Mouse (Mus musculus) heart, postnatal 14 days (tissue): ENCODE results near the gene Ptpn13. TPM values are rescaled to one million over a fixed set of nuclear protein-coding genes. Genes with fewer than 3 reads are reported as not detected.

Experiments used
- DNase-seq, 2 experiments: peaks; one replicate each; pipeline ENCODE4 v3.0.0; 2021 to 2022
- intact Hi-C: fragments of 180-260 bp; cut with DNase I; formaldehyde crosslinking; loops from one replicate; pipeline ENCODE4 v1.15.1; 2025
- total RNA-seq, 2 experiments: library from RNA; stranded (reverse); gene quantifications; 2 replicates each; pipeline ENCODE4 v1.2.3; 2021

Gene Ptpn13
- total RNA-seq, 2 experiments from 2014 or later, result 8.5 to 10.7 TPM

DNA sequence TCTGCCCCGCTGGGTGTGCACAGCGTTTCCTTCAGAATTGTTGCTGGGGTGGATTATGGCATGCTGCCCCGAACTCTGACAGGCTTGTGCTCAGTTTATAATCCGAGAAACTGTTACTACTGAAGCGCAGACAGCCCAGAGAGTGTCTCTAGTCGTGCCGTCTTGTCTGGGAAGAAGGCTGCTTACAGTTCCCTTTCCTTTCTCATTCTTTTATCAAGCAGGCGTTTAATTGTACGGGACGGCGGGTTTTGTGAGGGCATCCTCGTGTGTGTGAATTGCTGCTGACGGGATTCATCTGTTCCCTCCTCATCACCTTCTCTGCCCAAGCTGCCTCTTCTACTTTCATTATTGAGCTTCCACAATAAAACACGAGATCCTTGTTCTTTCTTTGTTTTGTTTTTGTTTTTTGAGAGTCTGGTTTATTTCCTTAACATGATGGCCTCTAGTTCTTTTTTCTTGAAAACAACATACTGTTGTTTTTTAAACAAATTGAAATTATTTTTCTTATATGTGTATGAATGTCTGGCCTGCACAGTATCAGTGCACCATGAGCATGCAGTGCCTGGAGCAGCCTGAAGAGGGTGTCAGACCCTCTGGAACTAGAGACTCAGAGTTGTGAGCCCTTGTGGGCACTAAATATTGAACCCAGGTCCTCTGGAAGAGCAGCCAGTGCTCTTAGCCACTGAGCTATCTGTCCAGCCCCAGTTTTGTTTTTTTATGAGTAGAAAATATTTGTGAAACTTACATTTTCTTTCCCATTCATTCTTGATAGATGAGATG lies 28.6 kb downstream of the Ptpn13 start:
- intact Hi-C loops, result no loop called here
- DNase-seq, result no peak

DNA sequence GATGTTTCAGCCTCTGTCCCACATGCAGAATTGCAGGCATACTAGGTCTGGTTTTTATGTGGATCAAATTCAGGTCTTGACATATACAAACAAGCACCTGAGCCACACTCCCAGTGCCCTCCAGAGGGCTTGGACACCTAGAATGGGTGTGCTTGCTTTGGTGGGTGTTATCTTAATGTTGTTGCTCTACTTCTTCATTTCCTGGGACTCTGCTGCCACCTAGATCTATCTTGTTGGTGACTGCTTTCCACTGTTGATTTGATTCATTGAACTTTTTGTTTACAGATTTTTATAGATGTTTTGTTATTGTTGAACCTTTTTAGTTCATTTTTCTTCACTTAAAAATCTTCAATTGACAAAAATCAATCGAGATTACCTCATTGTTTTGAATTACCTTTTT lies 31.8 kb downstream of the Ptpn13 start:
- intact Hi-C loops, result loop anchor here (5.0 kb wide), 1 partner anchor 99 kb away; no protein-coding TSS in a partner anchor
- no peak for DNase-seq

- peak in 1 of 2 experiments; percentile 27 for DNase-seq
- intact Hi-C loops, result loop anchor here (5.0 kb wide), 1 partner anchor 101 kb away; no protein-coding TSS in a partner anchor
Observed at GRCm38 (mm10) chr5:103458411-103458810, 33.4 kb downstream of the Ptpn13 start.

DNA sequence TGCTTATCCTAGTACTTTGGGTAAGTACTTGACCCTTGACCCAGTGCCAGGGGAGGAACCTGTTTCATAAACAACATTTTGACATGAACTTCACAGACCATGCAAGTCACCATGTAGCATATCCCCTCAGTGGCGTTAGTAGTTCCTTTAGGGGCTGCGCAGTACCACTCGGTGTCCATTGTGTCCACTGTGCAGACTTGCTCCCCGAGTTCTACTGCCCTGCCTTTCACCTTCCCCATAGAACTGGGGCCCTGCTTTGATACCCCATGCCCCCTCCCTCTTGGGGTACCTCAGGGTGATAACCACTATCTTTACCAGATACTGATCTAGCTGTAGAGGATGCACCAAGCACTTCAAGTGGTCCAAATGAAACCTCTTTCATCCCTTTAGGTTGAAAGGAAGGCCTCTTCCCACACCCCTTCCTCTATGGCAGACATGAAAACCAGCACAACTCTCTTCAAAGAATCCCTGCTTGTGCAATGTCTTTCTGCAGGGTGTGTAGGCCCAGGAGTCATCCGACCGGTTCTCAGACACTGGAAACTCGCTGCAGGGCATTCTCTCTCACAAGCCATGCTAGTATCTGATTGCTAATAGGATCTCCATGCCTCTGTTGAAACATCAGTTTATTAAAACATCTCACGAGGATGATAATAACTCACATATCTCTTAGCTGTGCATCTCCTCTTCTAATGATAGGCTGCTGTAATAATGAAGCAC lies 34.1 kb downstream of the Ptpn13 start:
- intact Hi-C loops, result loop anchor here (5.0 kb wide), 1 partner anchor 102 kb away; no protein-coding TSS in a partner anchor
- DNase-seq, result no peak

DNA sequence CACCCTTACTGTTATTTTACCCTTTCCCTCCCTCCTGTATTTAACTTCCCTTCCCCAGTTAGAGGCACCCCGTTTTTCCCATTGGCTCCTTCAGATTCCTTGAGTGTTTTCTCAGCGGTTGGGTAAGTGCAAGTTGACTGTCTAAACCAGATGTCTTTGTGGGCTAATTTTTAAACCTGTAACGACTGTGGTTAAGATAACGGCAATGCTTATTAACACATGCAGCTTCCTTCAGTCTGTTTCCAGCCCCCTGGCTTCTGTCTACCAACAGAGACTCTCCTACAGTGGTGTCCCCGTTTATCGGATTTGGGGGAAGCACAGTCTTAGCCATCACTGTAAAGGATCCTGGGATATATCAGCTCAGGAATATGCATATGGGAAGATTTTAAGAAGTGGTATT lies 35.9 kb downstream of the Ptpn13 start:
- DNase-seq, result no peak
- intact Hi-C loops, result loop anchor here (5.0 kb wide), 2 partner anchors 34 to 196 kb away; partner anchors contain the start of genes 1700016H13Rik and Ptpn13

DNA sequence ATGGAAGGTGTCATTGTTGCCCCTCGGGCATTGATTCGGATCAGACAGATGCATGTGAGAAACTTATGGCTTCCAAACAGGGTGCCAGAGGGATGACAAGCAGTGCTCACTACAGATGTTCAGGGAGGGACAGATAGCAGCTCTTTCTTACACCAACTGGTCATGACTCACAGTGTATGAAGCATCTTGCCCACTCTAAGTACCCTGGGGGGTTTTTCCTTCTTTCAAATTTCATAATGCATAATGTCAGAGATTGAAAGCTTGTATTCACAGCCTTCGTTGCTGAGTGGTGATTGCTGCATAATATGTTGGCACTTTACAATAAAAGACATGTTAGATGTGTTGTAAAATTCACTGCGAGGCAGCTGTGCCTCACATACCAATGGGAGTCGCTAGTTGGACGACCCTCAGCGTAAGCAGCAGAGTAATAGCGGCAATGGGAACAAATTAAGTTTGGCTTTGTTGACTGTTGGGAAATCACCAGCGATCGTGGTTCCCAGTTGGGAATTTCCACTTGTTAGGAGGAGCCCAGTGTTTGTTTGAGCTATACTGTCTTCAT lies 38.7 kb downstream of the Ptpn13 start:
- DNase-seq, result no peak
- intact Hi-C loops, result loop anchor here (5.0 kb wide), 2 partner anchors 36 to 194 kb away; partner anchors contain the start of genes 1700016H13Rik and Ptpn13

GRCm38 (mm10) chr5:103464329-103464728 lies 39.3 kb downstream of the Ptpn13 start:
- intact Hi-C loops, result loop anchor here (5.0 kb wide), 2 partner anchors 37 to 193 kb away; partner anchors contain the start of genes 1700016H13Rik and Ptpn13
- DNase-seq, result no peak

DNA sequence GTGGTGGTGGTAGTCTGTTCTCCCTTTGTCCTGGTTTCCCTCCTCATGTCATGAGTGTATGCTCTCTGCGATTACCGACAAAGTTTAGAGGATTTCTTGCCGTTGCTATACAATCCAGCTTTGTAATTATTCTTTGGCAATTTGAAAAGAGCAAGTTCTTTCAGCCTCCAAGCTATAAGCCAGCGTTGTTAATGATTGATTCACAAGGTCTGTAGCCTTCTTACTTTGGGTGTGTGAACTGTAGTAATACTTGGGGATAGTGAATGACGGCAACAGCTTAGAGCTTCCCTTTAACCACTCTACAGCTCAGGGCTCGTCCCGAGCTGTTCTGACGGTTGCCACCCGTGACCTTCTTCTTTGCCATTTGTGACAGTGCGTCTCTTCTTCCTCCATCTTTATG lies 39.8 kb downstream of the Ptpn13 start:
- DNase-seq, result no peak

DNA sequence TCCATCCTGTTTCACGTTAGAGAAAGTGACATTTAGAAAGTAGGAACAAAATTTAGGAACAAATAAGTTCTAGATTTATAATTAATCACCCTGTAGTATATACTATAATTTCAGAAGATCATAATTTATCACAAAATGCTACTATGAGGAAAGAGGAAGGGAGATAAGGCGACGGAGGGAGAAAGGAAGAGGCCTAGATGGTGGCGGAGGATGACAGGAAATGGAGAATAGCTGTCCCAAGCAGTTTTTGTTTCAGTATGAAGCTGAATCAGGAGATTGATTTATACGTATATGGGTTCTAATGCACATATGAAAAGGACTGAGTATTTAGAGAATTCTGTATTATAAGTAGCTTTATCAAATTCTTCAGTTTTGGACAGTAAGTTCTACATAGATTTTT lies 47.7 kb downstream of the Ptpn13 start:
- no peak for DNase-seq
- intact Hi-C loops, result no loop called here

More for the DNA sequence above, 39.8 kb downstream of the Ptpn13 start:
- intact Hi-C loops, result loop anchor here (5.0 kb wide), 2 partner anchors 37 to 193 kb away; partner anchors contain the start of genes 1700016H13Rik and Ptpn13

GRCm38 (mm10) chr5:103473467-103474096 lies 48.6 kb downstream of the Ptpn13 start:
- intact Hi-C loops, result no loop called here
- DNase-seq, result no peak

DNA sequence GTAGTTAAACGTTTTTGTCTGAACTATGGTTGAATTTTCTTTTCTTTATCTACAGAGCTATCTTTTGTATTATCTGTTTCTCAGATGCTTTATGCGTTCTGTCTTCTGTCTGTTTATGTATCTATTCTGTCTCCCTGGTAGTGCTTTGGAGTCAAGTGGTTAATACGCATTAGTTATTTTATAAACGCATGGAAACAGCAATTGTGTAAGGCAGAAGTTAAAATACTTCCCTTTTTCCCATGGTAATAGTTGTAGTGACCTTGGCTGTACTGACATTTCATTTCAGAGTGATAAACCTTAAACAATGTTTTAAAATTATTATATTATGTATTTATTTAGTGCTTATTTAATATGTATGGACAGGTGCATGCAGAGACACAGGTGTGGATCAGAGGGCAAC lies 49.3 kb downstream of the Ptpn13 start:
- intact Hi-C loops, result no loop called here
- no peak for DNase-seq

- intact Hi-C loops, result no loop called here
- no peak for DNase-seq
Observed at GRCm38 (mm10) chr5:103475503-103475902, 50.5 kb downstream of the Ptpn13 start.

DNA sequence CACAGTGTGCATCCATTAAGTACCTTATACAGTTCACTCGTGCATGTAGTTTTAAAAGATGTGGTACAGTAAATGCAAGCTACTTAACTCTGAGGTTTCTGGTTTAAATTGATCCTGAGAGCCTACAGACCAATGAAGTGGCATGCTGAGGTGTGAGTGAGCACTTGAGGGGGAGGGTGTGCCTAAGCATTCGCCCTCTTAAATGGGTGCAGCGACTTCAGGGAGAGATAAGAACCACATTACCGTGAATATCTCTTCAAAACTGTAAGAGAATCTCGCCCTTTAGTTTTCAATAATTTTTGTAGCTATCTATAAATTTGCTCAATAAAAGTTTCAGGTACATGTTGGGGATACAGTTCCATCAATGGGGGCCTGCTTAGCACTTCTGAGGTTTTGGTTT lies 54.5 kb downstream of the Ptpn13 start:
- intact Hi-C loops, result no loop called here
- no peak for DNase-seq

DNA sequence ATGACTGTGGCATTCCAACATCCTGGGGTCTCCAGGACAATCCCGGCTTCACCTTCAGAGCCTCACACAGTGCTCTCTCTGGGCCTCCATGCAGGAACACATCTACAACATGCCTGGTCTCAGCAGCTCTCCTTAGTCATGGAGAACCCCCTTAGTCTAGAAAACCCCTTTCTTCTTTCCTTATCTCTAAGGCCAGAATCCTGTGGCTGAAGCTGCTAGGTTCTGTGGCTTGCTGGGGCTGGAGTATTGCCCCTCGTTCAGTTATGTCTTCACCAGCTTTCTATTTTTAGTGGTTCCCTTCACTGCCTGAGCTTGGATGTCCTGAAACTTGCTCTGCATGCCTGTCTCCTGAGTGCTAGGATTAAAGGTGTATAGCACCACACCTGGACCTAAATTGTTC lies 56.2 kb downstream of the Ptpn13 start:
- DNase-seq, result no peak
- intact Hi-C loops, result no loop called here

GRCm38 (mm10) chr5:103487001-103487400 lies 62.0 kb downstream of the Ptpn13 start:
- intact Hi-C loops, result no loop called here
- no peak for DNase-seq

- DNase-seq, result no peak
- intact Hi-C loops, result no loop called here
Observed at GRCm38 (mm10) chr5:103490964-103491363, 66.0 kb downstream of the Ptpn13 start.

- intact Hi-C loops, result no loop called here
- no peak for DNase-seq
Observed at GRCm38 (mm10) chr5:103491788-103492187, 66.8 kb downstream of the Ptpn13 start.

DNA sequence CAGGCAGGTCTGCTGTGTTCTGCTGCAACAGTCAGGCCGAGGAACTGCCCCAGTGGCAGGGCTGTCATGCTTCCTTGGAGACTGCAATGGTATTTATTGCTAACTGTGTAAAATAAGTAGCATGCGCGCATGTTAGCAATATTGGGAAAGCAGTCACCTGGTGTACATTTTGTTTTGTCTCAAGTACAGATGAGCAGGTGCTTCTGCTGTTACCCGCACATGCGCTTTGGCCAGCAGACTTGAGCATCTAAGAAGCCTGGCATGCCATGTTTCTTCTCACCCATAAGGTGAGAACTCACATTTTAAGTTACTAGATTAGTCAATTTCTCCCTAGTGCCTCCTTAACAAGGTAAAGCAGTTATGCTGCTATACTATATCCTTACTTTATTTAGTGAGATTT lies 72.1 kb downstream of the Ptpn13 start:
- intact Hi-C loops, result no loop called here
- DNase-seq, result no peak

DNA sequence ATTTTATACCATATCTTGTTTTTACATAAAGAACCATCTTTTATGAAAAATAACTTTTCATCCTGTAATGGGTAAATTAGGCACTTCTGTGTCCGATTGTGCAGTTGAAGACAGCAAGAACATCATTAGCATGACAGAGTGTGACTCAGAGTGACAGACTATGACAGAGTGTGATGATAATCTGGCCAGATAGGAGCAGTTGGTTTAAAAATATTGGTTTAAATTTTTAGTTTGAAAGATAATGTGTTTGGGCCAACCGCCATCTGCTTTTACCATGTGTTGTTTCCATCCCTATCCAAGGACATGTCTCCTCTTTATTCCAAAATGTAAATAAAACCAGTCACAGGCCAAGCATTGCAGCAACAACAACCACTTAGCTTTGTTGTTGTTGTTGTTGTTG lies 72.5 kb downstream of the Ptpn13 start:
- no peak for DNase-seq
- intact Hi-C loops, result no loop called here

DNA sequence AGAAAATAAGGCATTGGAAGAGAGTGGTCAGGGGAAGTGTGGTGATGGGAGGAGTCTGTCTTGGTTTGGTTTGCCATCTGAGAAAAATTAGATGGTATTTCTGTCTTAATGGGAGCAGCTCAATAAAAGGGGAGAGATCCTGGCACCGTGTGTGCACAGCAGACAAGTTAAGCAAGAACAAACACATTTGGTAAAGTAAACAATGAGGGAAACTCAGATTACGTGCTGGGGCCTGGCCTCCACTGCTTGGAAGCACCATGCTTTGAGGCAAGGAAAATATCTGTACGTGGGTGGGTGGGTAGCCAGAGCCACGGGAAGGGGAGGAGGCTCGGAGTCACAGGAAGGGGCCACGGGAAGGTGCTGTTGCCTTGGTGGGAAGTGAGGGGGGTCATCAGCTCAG lies 74.3 kb downstream of the Ptpn13 start:
- DNase-seq, result no peak
- intact Hi-C loops, result no loop called here

- intact Hi-C loops, result no loop called here
- DNase-seq, result no peak
Observed at GRCm38 (mm10) chr5:103501076-103501475, 76.1 kb downstream of the Ptpn13 start.
